Mouse (Mus musculus): ENCODE data around the gene Srp9.

DNA sequence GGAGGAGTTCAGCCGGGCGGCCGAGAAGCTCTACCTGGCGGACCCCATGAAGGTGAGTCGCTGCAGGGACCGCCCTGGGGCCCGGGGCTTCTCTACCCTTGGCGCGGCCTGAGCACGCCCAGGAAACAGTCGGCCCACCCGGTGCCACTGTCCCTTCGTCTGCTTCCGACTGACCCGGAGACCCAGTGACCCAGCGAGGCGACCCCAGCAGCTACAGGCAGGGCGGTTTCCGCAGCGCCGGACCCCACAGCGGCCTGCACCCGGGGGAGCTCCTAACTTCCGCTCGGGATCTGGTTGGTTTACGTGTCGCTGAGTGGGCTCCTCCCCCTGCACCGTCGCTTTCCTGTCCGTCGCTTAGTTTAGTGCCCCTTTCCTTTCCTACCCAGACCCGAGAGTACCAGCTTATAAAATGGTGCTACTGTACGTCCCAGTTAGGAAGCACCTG lies 409 bp downstream of the Srp9 start:
- TF ChIP-seq POLR2A (IDR thresholded peaks at IDR 0.05; ENCODE audit: insufficient read depth, low read length) (no peak), CTCF (IDR thresholded peaks at IDR 0.05; ENCODE audit: low read depth, low read length) (no peak), EP300 (IDR thresholded peaks at IDR 0.05; ENCODE audit: insufficient read depth, low read depth, low read length) (no peak)
